Mouse (Mus musculus) E14TG2a.4 (cell line): ENCODE results near the gene Dnajc22.

ENCODE experiments used
- CTCF ChIP-seq: conservative IDR thresholded peaks from 2 replicates; pipeline ENCODE4 v1.5.1; 2014; ENCODE audit warnings: low read length
- NANOG ChIP-seq: IDR thresholded peaks from 2 replicates; pipeline ENCODE4 v1.6.1; 2014; ENCODE audit warnings: borderline replicate concordance, low read length, mixed read lengths
- POU5F1 ChIP-seq: IDR thresholded peaks from 2 replicates; pipeline ENCODE4 v1.6.1; 2014; ENCODE audit warnings: low read length, borderline replicate concordance

DNA sequence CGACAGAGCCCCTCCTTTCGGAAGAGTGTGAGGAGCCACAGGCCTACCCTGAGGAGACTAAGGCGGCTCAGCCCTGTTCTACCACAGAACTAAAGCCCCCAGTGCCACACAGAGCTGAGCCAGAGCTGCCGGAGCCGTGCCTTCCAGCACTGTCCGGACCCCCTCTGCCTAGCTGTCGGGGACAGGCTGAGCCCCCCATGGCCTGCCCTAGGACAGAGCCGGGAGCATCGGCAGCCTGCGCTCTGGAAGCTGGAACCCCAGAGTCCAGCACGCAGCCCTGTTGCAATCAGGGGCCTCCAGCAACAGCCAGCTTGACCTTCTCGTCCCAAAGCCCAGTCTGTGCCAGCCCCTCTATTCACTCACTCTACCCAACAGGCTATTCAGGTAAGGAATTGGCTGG, 10.6 kb upstream of the Dnajc22 start:
- no peak for TF ChIP-seq CTCF
- TF ChIP-seq POU5F1: no peak
- TF ChIP-seq NANOG: no peak
